Mouse (Mus musculus) liver, postnatal 0 days (tissue): Measurements from ENCODE around the gene Ddx54.

Experiments used
- CTCF ChIP-seq: sonication (generic); IDR thresholded peaks from 2 replicates; pipeline ENCODE4 v1.5.1; 2016; ENCODE audit warnings: antibody characterized with exemption, low read depth
- EP300 ChIP-seq: IDR thresholded peaks from 2 replicates; pipeline ENCODE4 v1.6.1; 2016; ENCODE audit warnings: antibody characterized with exemption, low read depth, mild to moderate bottlenecking

- TF ChIP-seq CTCF (no peak), EP300 (no peak)
Observed at GRCm38 (mm10) chr5:120668761-120669160, 56.2 kb downstream of the Ddx54 start.
